Mouse (Mus musculus) small intestine, adult 2 months (tissue): ENCODE measurements around the gene Thbs4.

Experiments
- CTCF ChIP-seq: fragments of 200-500 bp; IDR thresholded peaks from 2 replicates; pipeline ENCODE4 v1.5.1; 2012; ENCODE audit warnings: low read depth, mild to moderate bottlenecking, control low read depth, inconsistent platforms, low read length, moderate library complexity, mixed read lengths; ENCODE audit not compliant: insufficient replicate concordance, insufficient read length; ENCODE audit errors: extremely low read depth
- POLR2A ChIP-seq: fragments of 200-500 bp; IDR thresholded peaks from 2 replicates; pipeline ENCODE4 v1.6.1; 2012; ENCODE audit warnings: low read depth, mild to moderate bottlenecking, control low read depth, inconsistent platforms, low read length, moderate library complexity

DNA sequence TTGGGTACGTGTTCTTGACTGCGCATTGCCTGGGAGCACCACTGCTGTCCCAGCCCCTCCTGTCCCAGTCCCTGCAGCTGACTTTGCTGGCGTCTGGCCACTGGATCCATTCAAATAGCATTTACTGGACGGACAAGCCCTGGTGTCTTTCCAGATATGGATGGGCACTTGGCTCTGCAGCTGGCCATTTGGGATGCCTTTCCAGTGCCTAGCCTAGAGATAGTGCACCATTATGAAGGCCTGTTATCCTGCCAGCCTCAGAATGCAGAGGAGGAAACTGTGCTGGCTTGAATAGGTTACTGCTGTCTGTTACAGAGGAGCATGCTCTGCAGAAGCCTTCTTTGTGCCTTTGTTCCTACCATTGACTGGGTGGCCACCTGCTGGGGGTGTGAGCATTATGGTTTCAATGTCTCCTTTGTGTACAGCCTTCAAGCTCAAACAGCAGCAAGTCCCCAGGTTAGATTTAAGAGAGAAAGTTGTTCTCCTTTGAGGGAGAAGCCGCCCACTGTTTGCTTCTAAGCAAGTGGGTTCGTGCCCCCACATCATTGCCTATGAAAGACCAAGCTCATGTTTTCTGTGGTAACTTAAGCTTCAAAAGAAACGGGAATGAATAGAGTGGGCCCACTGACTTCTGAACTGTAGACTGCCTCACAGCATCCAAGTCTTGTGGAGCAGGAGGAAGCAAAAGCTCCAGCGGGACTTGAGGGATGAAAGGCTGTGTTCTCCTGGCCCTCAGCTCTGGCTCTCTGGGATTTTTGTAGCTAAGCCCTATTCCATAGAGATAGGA, 91.2 kb downstream of the Thbs4 start:
- TF ChIP-seq CTCF = no peak
- TF ChIP-seq POLR2A = no peak
